Mouse (Mus musculus): ENCODE measurements at regions not wholly inside any gene's neighbourhood (a gene's known extent, or its start where the extent isn't known, plus 50 kb on each side); places are given as distances from the start of the nearest gene placed in this dataset.
"Not testable (repeated sequence)": the region's sequence is repeated elsewhere in the genome, so short reads cannot be mapped to it uniquely, and the experiment has no call there.

- DNase-seq (ENCODE audit: low spot score in 2 of 2), result no peak
These were observed 78.8 kb downstream of the Tpbg start for GRCm38 (mm10) chr9:85920745-85921614.

- no peak for DNase-seq (ENCODE audit: low spot score in 2 of 2)
These were observed 83.1 kb downstream of the Tpbg start for GRCm38 (mm10) chr9:85925259-85925658.

GRCm38 (mm10) chr9:85932209-85932608 lies 90.0 kb downstream of the Tpbg start:
- DNase-seq (ENCODE audit: low spot score in 2 of 2), result no peak

GRCm38 (mm10) chr9:85943066-85943684 lies 101.0 kb downstream of the Tpbg start:
- DNase-seq (ENCODE audit: low spot score in 2 of 2), result not testable (repeated sequence)

GRCm38 (mm10) chr9:85948495-85949137 lies 106.4 kb downstream of the Tpbg start:
- no peak for DNase-seq (ENCODE audit: low spot score in 2 of 2)

GRCm38 (mm10) chr9:85951777-85952176 lies 109.6 kb downstream of the Tpbg start:
- no peak for DNase-seq (ENCODE audit: low spot score in 2 of 2)

- DNase-seq (ENCODE audit: low spot score in 2 of 2), result no peak
These were observed 127.9 kb downstream of the Tpbg start for GRCm38 (mm10) chr9:85970076-85970475.

- no peak for DNase-seq (ENCODE audit: low spot score in 2 of 2)
These were observed 139.2 kb downstream of the Tpbg start for GRCm38 (mm10) chr9:85981428-85981827.

- DNase-seq (ENCODE audit: low spot score in 2 of 2), result not testable (repeated sequence)
These were observed 141.3 kb downstream of the Tpbg start for GRCm38 (mm10) chr9:85983516-85983915.

GRCm38 (mm10) chr9:85985671-85986070 lies 143.5 kb downstream of the Tpbg start:
- DNase-seq (ENCODE audit: low spot score in 2 of 2), result no peak

- DNase-seq (ENCODE audit: low spot score in 2 of 2), result no peak
These were observed 144.0 kb downstream of the Tpbg start for GRCm38 (mm10) chr9:85986142-85986541.

- DNase-seq (ENCODE audit: low spot score in 2 of 2), result no peak
These were observed 160.8 kb downstream of the Tpbg start for GRCm38 (mm10) chr9:86002996-86003395.

GRCm38 (mm10) chr9:86011661-86012060 lies 169.5 kb downstream of the Tpbg start:
- no peak for DNase-seq (ENCODE audit: low spot score in 2 of 2)

- no peak for DNase-seq (ENCODE audit: low spot score in 2 of 2)
These were observed 173.7 kb downstream of the Tpbg start for GRCm38 (mm10) chr9:86015841-86016240.

GRCm38 (mm10) chr9:86020133-86020532 lies 178.0 kb downstream of the Tpbg start:
- no peak for DNase-seq (ENCODE audit: low spot score in 2 of 2)

GRCm38 (mm10) chr9:86020765-86021164 lies 178.6 kb downstream of the Tpbg start:
- no peak for DNase-seq (ENCODE audit: low spot score in 2 of 2)

GRCm38 (mm10) chr9:86030738-86031137 lies 188.6 kb downstream of the Tpbg start:
- no peak for DNase-seq (ENCODE audit: low spot score in 2 of 2)

GRCm38 (mm10) chr9:86044098-86044497 lies 201.9 kb downstream of the Tpbg start:
- DNase-seq (ENCODE audit: low spot score in 2 of 2), result no peak

- DNase-seq (ENCODE audit: low spot score in 2 of 2), result no peak
These were observed 215.9 kb downstream of the Tpbg start for GRCm38 (mm10) chr9:86058116-86058515.

- DNase-seq (ENCODE audit: low spot score in 2 of 2), result no peak
These were observed 217.9 kb downstream of the Tpbg start for GRCm38 (mm10) chr9:86060049-86060448.

GRCm38 (mm10) chr9:86061230-86061629 lies 219.1 kb downstream of the Tpbg start:
- no peak for DNase-seq (ENCODE audit: low spot score in 2 of 2)

GRCm38 (mm10) chr9:86079275-86079674 lies 237.1 kb downstream of the Tpbg start:
- DNase-seq (ENCODE audit: low spot score in 2 of 2), result no peak

- DNase-seq (ENCODE audit: low spot score in 2 of 2), result no peak
These were observed 239.7 kb downstream of the Tpbg start for GRCm38 (mm10) chr9:86081873-86082272.

Data from spleen, postnatal 36 days (tissue).